Mouse (Mus musculus) bone marrow macrophage, adult 2 months (primary cell): Measurements from ENCODE around the gene Specc1l.

ENCODE experiments used
- CTCF ChIP-seq: IDR thresholded peaks from 2 replicates; pipeline ENCODE4 v1.5.1; 2012; ENCODE audit warnings: low read depth, mild to moderate bottlenecking, low read length, moderate library complexity
- POLR2A ChIP-seq: IDR thresholded peaks from 2 replicates; pipeline ENCODE4 v1.6.1; 2012; ENCODE audit warnings: mild to moderate bottlenecking, low read depth, low read length, borderline replicate concordance

DNA sequence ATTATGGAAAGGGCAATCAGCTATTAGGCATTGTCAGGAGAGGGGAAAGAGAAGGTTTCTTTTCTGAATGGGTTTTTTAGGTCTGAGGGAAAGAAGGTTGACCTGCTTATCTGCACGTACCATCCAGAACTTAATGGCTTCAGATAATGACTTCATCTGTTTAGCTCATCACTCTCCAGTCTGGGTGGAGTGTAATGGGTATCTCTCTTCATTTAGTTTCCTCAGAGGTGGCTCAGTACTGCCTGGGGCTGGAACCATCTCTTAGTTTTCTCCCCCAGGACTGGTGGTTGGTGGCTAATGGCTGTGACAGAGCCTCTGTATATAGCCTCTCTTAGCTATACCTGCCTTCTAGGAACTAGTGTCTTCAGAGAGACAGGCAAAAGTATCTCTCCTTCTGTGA lies 79.5 kb downstream of the Specc1l start:
- TF ChIP-seq POLR2A (no peak), CTCF (no peak)
